Mouse (Mus musculus): ENCODE measurements around the gene Tbc1d22a.
A peak's percentile ranks its signal among the peaks of the same experiment; 100 is the strongest.
"Not testable (repeated sequence)": the region's sequence is repeated elsewhere in the genome, so short reads cannot be mapped to it uniquely, and the experiment has no call there.

The Tbc1d22a gene

GRCm38 (mm10) chr15:86213753-86214548 is at the start of gene Tbc1d22a:
Gene Tbc1d22a (plus strand): TSS chr15:86214459.
- peak; percentile 92 for DNase-seq (ENCODE audit: low spot score)

- peak; percentile 63 for DNase-seq (ENCODE audit: low spot score)
These were observed 49.4 kb upstream of the Tbc1d22a start for GRCm38 (mm10) chr15:86164718-86165345.

- DNase-seq (ENCODE audit: low spot score), result peak; percentile 57
These were observed 48.3 kb upstream of the Tbc1d22a start for GRCm38 (mm10) chr15:86165811-86166590.

GRCm38 (mm10) chr15:86167032-86167655 is 47.1 kb upstream of the Tbc1d22a start:
- no peak for DNase-seq (ENCODE audit: low spot score)

GRCm38 (mm10) chr15:86167787-86168504 is 46.3 kb upstream of the Tbc1d22a start:
- no peak for DNase-seq (ENCODE audit: low spot score)

- DNase-seq (ENCODE audit: low spot score), result no peak
These were observed 45.8 kb upstream of the Tbc1d22a start for GRCm38 (mm10) chr15:86168505-86168867.

- DNase-seq (ENCODE audit: low spot score), result no peak
These were observed 45.1 kb upstream of the Tbc1d22a start for GRCm38 (mm10) chr15:86168941-86169816.

GRCm38 (mm10) chr15:86169817-86170110 is 44.5 kb upstream of the Tbc1d22a start:
- no peak for DNase-seq (ENCODE audit: low spot score)

GRCm38 (mm10) chr15:86171316-86171715 is 42.9 kb upstream of the Tbc1d22a start:
- no peak for DNase-seq (ENCODE audit: low spot score)

GRCm38 (mm10) chr15:86172124-86172523 is 42.1 kb upstream of the Tbc1d22a start:
- DNase-seq (ENCODE audit: low spot score), result no peak

GRCm38 (mm10) chr15:86172526-86172925 is 41.7 kb upstream of the Tbc1d22a start:
- DNase-seq (ENCODE audit: low spot score), result no peak

GRCm38 (mm10) chr15:86173136-86173985 is 40.9 kb upstream of the Tbc1d22a start:
- peak; percentile 33 for DNase-seq (ENCODE audit: low spot score)

- no peak for DNase-seq (ENCODE audit: low spot score)
These were observed 38.8 kb upstream of the Tbc1d22a start for GRCm38 (mm10) chr15:86175253-86176050.

GRCm38 (mm10) chr15:86176166-86176565 is 38.1 kb upstream of the Tbc1d22a start:
- DNase-seq (ENCODE audit: low spot score), result no peak

- peak; percentile 74 for DNase-seq (ENCODE audit: low spot score)
These were observed 37.2 kb upstream of the Tbc1d22a start for GRCm38 (mm10) chr15:86176771-86177702.

- DNase-seq (ENCODE audit: low spot score), result not testable (repeated sequence)
These were observed 36.5 kb upstream of the Tbc1d22a start for GRCm38 (mm10) chr15:86177703-86178251.

GRCm38 (mm10) chr15:86178594-86178993 is 35.7 kb upstream of the Tbc1d22a start:
- peak; percentile 69 for DNase-seq (ENCODE audit: low spot score)

- DNase-seq (ENCODE audit: low spot score), result no peak
These were observed 33.8 kb upstream of the Tbc1d22a start for GRCm38 (mm10) chr15:86180427-86180826.
